Mouse (Mus musculus) kidney, postnatal 4 days (tissue): ENCODE measurements around the gene Igfn1.

ENCODE experiments used
- DNase-seq, 2 experiments: peaks; one replicate each; pipeline ENCODE4 v3.0.0; 2021; ENCODE audit warnings: mixed read lengths in 2 of 2

The Igfn1 gene

DNA sequence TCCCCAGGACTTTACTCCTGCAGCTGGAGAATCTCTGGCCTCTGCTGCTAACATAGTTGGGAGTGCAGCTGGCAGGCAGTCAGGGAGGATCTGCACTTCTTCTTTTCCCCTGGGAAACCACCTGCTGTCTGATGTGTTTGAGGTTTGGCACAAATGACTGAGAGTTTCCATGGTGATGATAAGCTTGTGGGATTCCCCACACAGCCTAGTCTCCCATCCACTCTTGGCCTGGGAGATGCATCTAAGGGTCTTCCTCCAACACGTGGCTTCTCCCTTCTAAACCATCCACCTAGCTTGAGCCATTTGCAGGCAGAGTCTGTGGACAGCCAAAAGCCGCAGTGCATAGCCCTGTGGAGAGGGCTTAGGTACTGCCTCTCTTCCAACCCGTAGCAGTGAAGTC, 76.3 kb downstream of the Igfn1 start:
- DNase-seq = no peak

DNA sequence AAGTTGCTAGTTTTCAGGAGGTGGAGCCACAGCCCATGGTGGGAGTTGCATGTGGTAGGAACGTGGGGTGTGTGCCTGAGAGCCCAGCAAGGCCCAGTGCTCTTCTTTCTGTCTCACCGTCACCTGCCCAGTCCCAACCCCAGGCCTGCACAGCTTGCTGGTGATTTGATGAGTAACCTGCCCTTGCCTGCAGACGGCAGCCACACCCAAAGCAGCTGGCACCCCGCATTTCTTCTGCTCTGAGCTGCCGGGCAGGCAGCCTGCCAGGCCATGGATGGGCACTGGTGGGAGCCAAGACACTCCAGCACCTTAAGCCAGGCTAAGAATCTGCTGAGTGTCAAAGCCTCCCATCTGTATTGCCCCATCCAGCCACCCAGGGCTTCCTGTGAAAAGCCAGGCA, 80.3 kb downstream of the Igfn1 start:
- DNase-seq = no peak

DNA sequence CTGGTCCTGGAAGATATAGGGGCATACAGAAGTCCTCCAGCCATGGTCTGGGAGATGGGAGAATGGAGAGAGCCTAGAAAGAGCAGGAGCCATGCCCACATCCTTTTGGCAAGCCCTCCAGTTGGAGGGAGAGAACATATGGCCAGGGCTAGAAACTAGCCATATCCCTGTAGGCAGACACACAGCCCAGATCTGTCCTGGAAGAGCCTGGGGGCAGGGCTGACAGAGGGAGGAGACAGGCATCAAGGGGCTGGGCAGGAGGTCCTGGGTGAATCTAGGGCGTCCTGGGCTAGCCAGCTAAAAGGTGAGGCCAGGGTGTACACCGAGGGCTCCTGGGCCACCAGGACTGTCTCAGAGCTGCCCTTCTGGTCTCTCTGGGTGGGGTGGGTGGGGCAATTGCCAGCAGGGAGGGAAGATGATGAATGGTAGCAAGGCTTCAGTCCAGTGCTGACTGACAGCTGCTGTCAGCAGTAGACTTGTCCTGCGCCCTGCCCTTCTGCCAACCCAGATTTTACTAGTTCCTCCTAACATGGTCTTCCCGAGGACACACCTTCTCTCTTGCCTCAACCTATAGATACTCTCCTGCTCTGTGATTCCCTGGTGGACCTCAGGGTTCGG, 81.7 kb downstream of the Igfn1 start:
- no peak for DNase-seq

DNA sequence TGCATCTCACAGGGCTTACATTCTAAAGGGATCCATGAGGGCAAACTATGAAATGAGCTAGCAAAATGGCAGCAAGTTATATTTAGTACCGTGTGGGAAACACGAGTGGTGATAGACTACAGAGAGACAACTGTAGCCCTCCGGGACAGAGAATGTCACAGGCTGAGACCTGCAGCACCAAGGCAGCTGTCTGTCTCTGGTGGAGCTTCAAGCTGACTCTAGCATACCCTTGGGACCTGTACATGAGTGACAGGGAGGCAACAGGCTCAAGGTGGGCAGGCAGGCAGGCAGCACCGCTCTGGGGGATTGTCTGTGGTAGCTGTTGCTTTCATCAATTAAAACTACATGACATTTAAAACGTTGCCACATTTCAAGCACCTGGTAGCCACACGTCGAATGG, 82.9 kb downstream of the Igfn1 start:
- no peak for DNase-seq

DNA sequence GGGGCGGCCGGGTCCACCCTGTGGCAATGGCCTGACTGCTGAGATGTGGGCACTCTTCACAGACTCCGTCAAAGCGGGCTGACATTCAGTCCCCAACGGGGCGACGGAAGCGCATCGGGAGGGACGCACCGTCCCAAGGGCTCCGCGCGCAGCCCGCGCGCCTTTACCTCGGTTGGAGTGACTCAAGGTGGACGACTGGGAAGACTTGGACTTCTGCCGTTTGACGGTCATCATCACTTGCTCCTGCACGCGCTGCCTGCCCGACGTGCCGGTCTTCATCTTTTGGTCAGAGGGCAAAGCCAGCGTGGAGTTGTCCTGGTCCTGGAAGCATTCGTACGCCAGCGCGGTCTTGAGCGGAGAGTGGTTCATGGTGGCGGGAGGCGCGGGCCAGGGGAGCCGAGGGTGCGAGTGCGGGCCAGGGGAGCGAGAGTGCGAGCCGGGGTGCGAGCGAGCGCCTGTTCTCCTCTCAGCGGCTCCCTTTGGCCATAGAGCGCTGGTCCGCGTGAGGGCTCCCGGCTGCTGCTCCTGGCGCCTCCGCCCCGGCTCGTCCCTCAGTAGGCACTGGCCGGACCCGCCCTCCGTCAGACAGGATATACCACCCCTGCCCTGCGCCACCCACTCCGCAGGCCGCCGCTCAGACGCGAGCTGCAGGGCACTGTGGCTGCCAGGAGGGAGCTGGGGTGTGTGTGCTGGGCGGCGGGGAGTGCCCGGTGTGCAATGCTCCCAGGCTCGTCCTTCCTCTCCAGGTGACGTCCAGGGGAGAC, 87.3 kb downstream of the Igfn1 start, which contains the start of gene Pkp1:
Gene Pkp1, minus strand, starts transcription at position 564 of the 764 bp plus-strand sequence.
- DNase-seq = peak; percentile 45 to 59

DNA sequence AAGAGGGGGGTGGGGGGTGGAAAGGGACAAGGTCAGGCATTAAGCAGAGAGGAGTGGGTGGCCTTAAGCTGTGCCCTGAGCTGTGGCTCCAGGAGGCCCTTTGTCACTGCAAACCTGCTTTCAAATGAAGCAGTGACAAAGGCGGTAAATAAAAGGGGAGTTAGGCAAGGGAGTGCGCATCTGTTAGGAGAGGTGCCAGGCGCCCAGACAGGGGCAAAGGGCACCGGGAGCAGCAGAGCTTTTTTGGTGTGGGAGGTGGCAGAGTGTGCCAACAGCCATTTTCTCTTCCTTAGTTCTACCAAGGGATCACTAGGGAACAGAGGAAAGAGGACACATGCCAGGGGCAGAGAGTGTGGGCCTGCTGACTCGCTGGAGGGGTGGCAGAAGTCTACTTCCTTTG, 88.9 kb downstream of the Igfn1 start:
- DNase-seq = no peak

DNA sequence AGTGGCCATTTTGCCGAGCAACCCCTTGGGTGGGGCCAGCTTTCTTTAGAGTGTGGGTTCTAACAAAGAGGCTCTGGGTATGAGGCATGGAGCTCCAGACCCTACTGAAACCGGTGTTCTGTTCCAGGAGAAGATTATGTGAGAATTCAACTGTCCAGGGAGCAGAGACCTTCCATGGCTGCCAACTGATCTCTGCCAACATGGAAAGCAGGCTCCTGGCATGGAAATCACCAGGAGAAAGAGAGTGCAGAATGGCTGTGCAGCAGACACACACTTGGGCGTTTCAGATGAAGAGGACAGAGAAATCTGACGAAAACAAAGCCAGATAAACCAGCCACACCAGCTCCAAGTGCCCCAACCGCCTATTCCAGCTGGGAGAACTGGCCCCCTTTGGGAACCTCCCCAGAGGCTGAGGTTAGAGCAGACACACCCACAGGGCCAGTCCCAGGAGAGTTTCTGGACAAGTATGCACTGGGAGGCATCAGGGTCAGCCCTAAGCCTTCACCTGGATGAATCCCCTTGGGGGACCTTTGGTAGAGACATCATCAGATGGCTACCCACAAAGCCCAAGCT, 89.6 kb downstream of the Igfn1 start:
- DNase-seq = no peak

DNA sequence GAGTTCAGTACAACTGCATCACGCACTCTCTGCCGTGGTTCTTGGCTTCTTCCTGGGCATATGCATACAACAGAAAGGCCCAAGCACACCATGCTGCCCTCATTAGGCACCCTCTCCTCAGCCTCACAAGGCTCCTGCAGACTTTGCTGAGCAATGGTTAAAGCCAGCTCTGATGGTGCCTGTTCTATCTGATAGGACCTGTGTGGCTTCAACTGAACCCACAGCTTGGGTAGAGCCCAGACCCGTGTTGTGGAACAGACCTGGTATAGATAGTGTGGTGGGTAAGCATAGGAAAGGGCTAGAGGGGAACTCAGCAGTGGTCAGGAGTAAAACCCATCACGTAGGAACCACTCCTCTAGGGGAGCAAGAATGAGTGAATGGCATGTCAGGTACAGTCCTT, 92.5 kb downstream of the Igfn1 start:
- DNase-seq = no peak

DNA sequence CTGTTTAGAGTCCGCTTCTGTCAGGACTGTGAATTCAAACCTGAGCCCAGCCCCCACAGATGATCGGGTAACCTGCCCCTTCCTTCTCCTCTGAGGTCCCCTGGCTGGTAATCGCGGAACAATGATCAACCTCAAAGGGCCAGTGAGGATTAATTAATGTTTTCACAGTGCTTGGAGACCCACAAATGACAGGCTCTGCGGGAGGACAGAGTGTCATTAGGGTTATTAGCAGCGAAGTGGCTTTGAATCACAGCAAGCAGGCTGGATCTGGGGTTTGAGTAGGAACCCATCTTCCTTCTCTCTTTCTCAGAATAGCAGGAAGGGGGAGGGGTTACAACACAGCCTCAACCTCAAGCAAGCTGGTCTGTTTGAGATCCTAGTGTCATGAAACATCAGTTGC, 96.8 kb downstream of the Igfn1 start:
- DNase-seq = no peak

DNA sequence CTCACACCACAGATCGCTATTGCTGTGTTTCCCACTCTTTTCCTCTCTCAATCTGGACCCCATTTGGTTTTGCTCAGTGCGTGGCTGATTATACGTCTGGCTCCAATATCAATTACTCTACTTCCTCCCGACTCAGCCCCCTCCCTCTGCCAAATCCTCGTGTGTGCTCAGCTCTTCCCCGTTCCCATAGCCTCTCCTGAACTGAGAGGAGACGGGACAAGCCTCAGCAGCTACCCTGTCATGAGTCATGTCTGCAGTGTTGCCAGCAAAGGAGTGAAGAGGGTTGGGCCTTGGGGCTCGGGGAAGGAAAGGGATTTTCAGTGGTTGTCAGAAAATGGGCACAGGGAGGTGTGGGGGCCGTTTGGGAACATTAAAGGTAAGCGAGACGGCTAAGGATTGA, 99.4 kb downstream of the Igfn1 start:
- no peak for DNase-seq
